ENCODE assay signal across 22 mouse cellular contexts in the genomic region with DNA sequence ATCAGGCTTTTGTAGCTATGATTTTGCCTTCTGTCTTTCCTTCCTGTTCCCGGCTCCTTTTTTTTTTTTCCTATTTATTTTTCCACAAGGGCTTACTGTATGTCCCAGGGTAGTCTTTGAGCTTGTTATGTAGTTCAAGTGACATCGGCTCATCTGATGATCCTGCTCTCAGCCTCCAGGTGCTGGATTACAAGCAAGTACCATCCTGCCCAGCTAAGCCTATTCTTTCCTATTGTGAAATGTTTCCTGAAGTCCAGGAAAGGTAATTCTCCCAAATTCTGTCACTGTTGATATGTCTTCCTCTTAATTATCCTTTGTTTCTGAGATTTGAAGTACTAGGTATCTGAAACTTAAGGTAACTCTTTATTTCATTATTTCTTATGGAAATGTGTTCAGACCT. TPM values are rescaled to one million over a fixed set of nuclear protein-coding genes. Genes with fewer than 3 reads are reported as not detected.
A peak's percentile ranks its signal among the peaks of the same experiment; 100 is the strongest.
DNase-seq lines count a peak whose midpoint lies in the region; ATAC-seq and TF ChIP-seq lines count a peak whose summit lies in the region.
"Had no signal": no experiment of that assay in that cellular context is flagged by ENCODE, and none has a peak within 500 bp of the region (broad histone marks: within the 10 kb centered on the region; RNA-seq: fewer than 3 reads in every experiment).

No protein-coding gene starts in this region.

- no peaks in the 10 kb centered on the region; the same call in 1 of the 2 replicates for H3K4me1 ChIP-seq in hindbrain, embryonic 16.5 days (ENCODE audit: control insufficient read depth, insufficient read depth, low read depth, low read length)

- no peak for ATAC-seq in frontal cortex, adult (ENCODE audit: low TSS enrichment)
- ATAC-seq in hindbrain, embryonic 16.5 days: no peak
- ATAC-seq: activated CD4-positive, CD25-positive, alpha-beta regulatory T cell, adult 4 months; CD4-positive, CD25-positive, alpha-beta regulatory T cell, adult 4 months; Patski had no signal

- H3K27me3 ChIP-seq in hindbrain, embryonic 16.5 days (replicated peaks; ENCODE audit: control insufficient read depth, insufficient read depth, low read length): no peaks in the 10 kb centered on the region
- H3K27me3 ChIP-seq: CH12.LX, Patski had no signal

- TF ChIP-seq CTCF in gastrocnemius, adult 2 months (IDR thresholded peaks at IDR 0.05): no peak

- H3K27ac ChIP-seq in gastrocnemius, adult 2 months: peak overlapping the region; percentile 38; the same call in 1 of the 2 replicates
- no peak overlapping the region for H3K27ac ChIP-seq in hindbrain, embryonic 16.5 days (ENCODE audit: low read depth, low read length)

- WGBS in hindbrain, embryonic 16.5 days: 81% methylated on average over 2 of the region's 2 CpGs

- H3K9ac ChIP-seq in hindbrain, embryonic 16.5 days (ENCODE audit: low read depth, low read length): no peak overlapping the region

- no peak overlapping the region for H3K4me3 ChIP-seq in gastrocnemius, adult 2 months
- H3K4me3 ChIP-seq in hindbrain, embryonic 16.5 days (ENCODE audit: low read length): no peak overlapping the region

- no peak overlapping the region for H3K4me2 ChIP-seq in hindbrain, embryonic 16.5 days (ENCODE audit: low read length)

- DNase-seq in gastrocnemius, adult 2 months: no peak
- no peak for DNase-seq in gastrocnemius, postnatal 25 days
- DNase-seq in heart, adult 11 months: peak; percentile 31
- DNase-seq in heart, adult 18-20 months: no peak
- DNase-seq in fat pad, adult 2 months (ENCODE audit: extremely low read depth, low read depth, low spot score): peak; percentile 76
- peak; percentile 77 for DNase-seq in gonadal fat pad, adult 2 months (ENCODE audit: low read depth)
- DNase-seq: adrenal gland, adult 2 months; adrenal gland, adult 8-10 months; adrenal gland, postnatal 10 days; adrenal gland, postnatal 14 days; adrenal gland, postnatal 25 days; adrenal gland, postnatal 36 days; B cell, adult 2 months; cerebellum, adult 11 months; cerebellum, adult 11-12 months had no signal

- no peaks in the 10 kb centered on the region for H3K9me3 ChIP-seq in hindbrain, embryonic 16.5 days (ENCODE audit: control insufficient read depth, low read length)
- H3K9me3 ChIP-seq: G1E had no signal

- H3K36me3 ChIP-seq in hindbrain, embryonic 16.5 days (ENCODE audit: control insufficient read depth, insufficient read depth, low read length): no peaks in the 10 kb centered on the region
- H3K36me3 ChIP-seq: G1E had no signal

- intact Hi-C loops in gastrocnemius, adult 2 months (cut with DNase I): no loop called here

RNA-seq across cellular contexts. Expression of a gene that starts 13.5 kb away (rescaled TPM):
- total RNA-seq in gastrocnemius, adult 2 months (2021): 100 to 1,000 TPM; 484 to 501 TPM
- total RNA-seq in gastrocnemius, postnatal 25 days (2021): 100 to 1,000 TPM; 426 to 444 TPM
- 100 to 1,000 TPM; 314 to 326 TPM for total RNA-seq in heart, adult 18-20 months (2021)
- polyA plus RNA-seq in gonadal fat pad, adult 2 months (2012; rRNA removed): 103 and 120 TPM in 2 replicates
- polyA plus RNA-seq in hindbrain, embryonic 16.5 days (2015; fragmentation: Nextera tagmentation; extraction: Ambion mirVana): 206 and 219 TPM in 2 replicates

Comparison
In these comparisons a context has a peak if more than half of its experiments do, and no peak if none do; other contexts are left out.
1. DNase-seq: peak in heart, adult 11 months (single experiment), fat pad, adult 2 months (single experiment) and gonadal fat pad, adult 2 months (single experiment); none in gastrocnemius, adult 2 months (single experiment), gastrocnemius, postnatal 25 days (single experiment) and heart, adult 18-20 months (0 of 2).